Mouse (Mus musculus) kidney, adult 2 months (tissue): ENCODE results near the gene Eif2ak3. TPM values are rescaled to one million over a fixed set of nuclear protein-coding genes. Genes with fewer than 3 reads are reported as not detected.

ENCODE experiments used
- DNase-seq: peaks from one replicate; pipeline ENCODE4 v3.0.0; 2021
- H3K27ac ChIP-seq: fragments of 200-500 bp; 2 replicates; pipeline ENCODE4 v1.5.1; 2012; ENCODE audit warnings: low read depth, low read length, control low read depth, inconsistent platforms; ENCODE audit not compliant: insufficient read depth
- H3K27me3 ChIP-seq: fragments of 200-500 bp; replicated peaks from 2 replicates; pipeline ENCODE4 v1.6.1; 2012; ENCODE audit warnings: mild to moderate bottlenecking, moderate library complexity, low read length, inconsistent platforms; ENCODE audit not compliant: control insufficient read depth, insufficient read depth
- H3K36me3 ChIP-seq: fragments of 200-500 bp; 2 replicates; pipeline ENCODE4 v1.6.1; 2012; ENCODE audit warnings: mild to moderate bottlenecking, moderate library complexity, low read length, inconsistent platforms; ENCODE audit not compliant: control insufficient read depth, insufficient read depth
- H3K4me1 ChIP-seq: fragments of 200-500 bp; 2 replicates; pipeline ENCODE4 v1.6.1; 2011; ENCODE audit warnings: low read length; ENCODE audit not compliant: control insufficient read depth, insufficient read depth
- H3K4me3 ChIP-seq: fragments of 200-500 bp; 2 replicates; pipeline ENCODE4 v1.5.1; 2011; ENCODE audit warnings: mild to moderate bottlenecking, low read depth, low read length, control low read depth; ENCODE audit not compliant: insufficient read depth
- CTCF ChIP-seq: fragments of 200-500 bp; conservative IDR thresholded peaks from 2 replicates; pipeline ENCODE4 v1.5.1; 2011; ENCODE audit warnings: low read depth, mild to moderate bottlenecking, control low read depth, low read length, moderate library complexity, mixed read lengths; ENCODE audit not compliant: insufficient read depth, insufficient read length
- POLR2A ChIP-seq: fragments of 200-500 bp; IDR thresholded peaks from one replicate; pipeline ENCODE4 v1.6.1; 2011; ENCODE audit warnings: low read depth, low read length, control low read depth
- WGBS: fragments of 180-500 bp; shearing (Covaris S2); methylation state at CpG from one replicate; pipeline ENCODE4 v1.1.7; 2018; 5-methylcytosine and 5-hydroxymethylcytosine counted together
- polyA plus RNA-seq: library from polyadenylated mRNA; depleted of rRNA; stranded (reverse); fragments of >200 nt; gene quantifications from 2 replicates; pipeline ENCODE4 v1.2.3, GENCODE M21; 2012

The Eif2ak3 gene
- polyA plus RNA-seq, 1 experiment: 14.4 TPM

GRCm38 (mm10) chr6:70837297-70837696, 7.0 kb upstream of the Eif2ak3 start:
- Histone ChIP-seq H3K4me3 (no peak overlapping the region), H3K36me3 (no peaks in the 10 kb centered on the region), H3K27ac (no peak overlapping the region), H3K27me3 (no peaks in the 10 kb centered on the region), H3K4me1 (no peaks in the 10 kb centered on the region)
- DNase-seq: no peak
- 76% methylated on average over 2 of the region's 2 CpGs for WGBS
- TF ChIP-seq CTCF (no peak), POLR2A (no peak)

GRCm38 (mm10) chr6:70838532-70838931, 5.8 kb upstream of the Eif2ak3 start:
- no peak overlapping the region for H3K27ac ChIP-seq
- no peaks in the 10 kb centered on the region for H3K27me3 ChIP-seq
- WGBS: 56% methylated on average over 3 of the region's 3 CpGs
- no peak for DNase-seq
- peaks cover 6% of the 10 kb centered on the region; the same call in 1 of the 2 replicates for H3K4me1 ChIP-seq
- TF ChIP-seq POLR2A (no peak), CTCF (no peak)
- H3K36me3 ChIP-seq: no peaks in the 10 kb centered on the region
- H3K4me3 ChIP-seq: no peak overlapping the region

- DNase-seq: no peak
- H3K27me3 ChIP-seq: no peaks in the 10 kb centered on the region
- no peak for TF ChIP-seq POLR2A
- H3K36me3 ChIP-seq: no peaks in the 10 kb centered on the region
- 68% methylated on average over 5 of the region's 5 CpGs for WGBS
- no peak overlapping the region for H3K27ac ChIP-seq
- no peak overlapping the region for H3K4me3 ChIP-seq
- H3K4me1 ChIP-seq: peaks cover 7% of the 10 kb centered on the region; the same call in 1 of the 2 replicates
Observed at GRCm38 (mm10) chr6:70840281-70840680, 4.0 kb upstream of the Eif2ak3 start.

- Histone ChIP-seq H3K27ac (peak overlapping the region; percentile 93), H3K27me3 (no peaks in the 10 kb centered on the region), H3K4me3 (peak overlapping the region; percentile 4; the same call in 1 of the 2 replicates), H3K36me3 (no peaks in the 10 kb centered on the region), H3K4me1 (peaks cover 20% of the 10 kb centered on the region)
- peak; percentile 67 for DNase-seq
- WGBS: 36% methylated on average over 5 of the region's 5 CpGs
- no peak for TF ChIP-seq CTCF
- TF ChIP-seq POLR2A: no peak
Observed at GRCm38 (mm10) chr6:70842991-70843390, 1.3 kb upstream of the Eif2ak3 start.

GRCm38 (mm10) chr6:70844896-70845646, 756 bp downstream of the Eif2ak3 start:
- no peak for TF ChIP-seq CTCF
- no peak for TF ChIP-seq POLR2A
- Histone ChIP-seq H3K27me3 (no peaks in the 10 kb centered on the region), H3K36me3 (no peaks in the 10 kb centered on the region), H3K4me1 (peaks cover 23% of the 10 kb centered on the region), H3K27ac (peak overlapping the region; percentile 42; the same call in 1 of the 2 replicates), H3K4me3 (peak overlapping the region; percentile 66)
- peak; percentile 33 for DNase-seq
- WGBS: under 1% methylated on average over 38 of the region's 38 CpGs

- Histone ChIP-seq H3K27ac (peak overlapping the region; percentile 51), H3K4me1 (peaks cover 23% of the 10 kb centered on the region), H3K27me3 (no peaks in the 10 kb centered on the region), H3K36me3 (no peaks in the 10 kb centered on the region), H3K4me3 (no peak overlapping the region)
- WGBS: 31% methylated on average over 3 of the region's 3 CpGs
- DNase-seq: no peak
- TF ChIP-seq CTCF (no peak), POLR2A (no peak)
Observed at GRCm38 (mm10) chr6:70847386-70847785, 3.1 kb downstream of the Eif2ak3 start.

GRCm38 (mm10) chr6:70853371-70853770, 9.1 kb downstream of the Eif2ak3 start:
- WGBS: 40% methylated on average over 4 of the region's 4 CpGs
- Histone ChIP-seq H3K27ac (no peak overlapping the region), H3K27me3 (no peaks in the 10 kb centered on the region), H3K4me1 (peaks cover 8% of the 10 kb centered on the region; the same call in 1 of the 2 replicates), H3K36me3 (no peaks in the 10 kb centered on the region), H3K4me3 (no peak overlapping the region)
- TF ChIP-seq CTCF (no peak), POLR2A (no peak)
- no peak for DNase-seq
